Mouse (Mus musculus) brain, embryonic 14.5 days (tissue): ENCODE data around the gene Ppp1r13b. TPM values are rescaled to one million over a fixed set of nuclear protein-coding genes. Genes with fewer than 3 reads are reported as not detected.

Experiments used
- DNase-seq: peaks from one replicate; pipeline ENCODE4 v3.0.0-alpha.2; 2011; ENCODE audit warnings: low read depth
- CTCF ChIP-seq: fragments of 200-500 bp; IDR thresholded peaks from 2 replicates; pipeline ENCODE4 v1.5.1; 2012; ENCODE audit warnings: inconsistent platforms, mild to moderate bottlenecking, moderate library complexity, borderline replicate concordance; ENCODE audit not compliant: insufficient read depth, insufficient read length; ENCODE audit errors: extremely low read depth
- POLR2A ChIP-seq: fragments of 200-500 bp; IDR thresholded peaks from 2 replicates; pipeline ENCODE4 v1.6.1; 2012; ENCODE audit warnings: mild to moderate bottlenecking, inconsistent platforms, borderline replicate concordance; ENCODE audit not compliant: poor library complexity, insufficient read depth, insufficient read length, severe bottlenecking; ENCODE audit errors: extremely low read depth
- polyA plus RNA-seq: library from polyadenylated mRNA; depleted of rRNA; stranded (reverse); fragments of >200 nt; gene quantifications from 2 replicates; pipeline ENCODE4 v1.2.3, GENCODE M21; 2012

Gene Ppp1r13b
- polyA plus RNA-seq, 1 experiment = 35.7 TPM

- DNase-seq = no peak
These were observed 14.9 kb downstream of the Ppp1r13b start for GRCm38 (mm10) chr12:111892981-111893380.

DNA sequence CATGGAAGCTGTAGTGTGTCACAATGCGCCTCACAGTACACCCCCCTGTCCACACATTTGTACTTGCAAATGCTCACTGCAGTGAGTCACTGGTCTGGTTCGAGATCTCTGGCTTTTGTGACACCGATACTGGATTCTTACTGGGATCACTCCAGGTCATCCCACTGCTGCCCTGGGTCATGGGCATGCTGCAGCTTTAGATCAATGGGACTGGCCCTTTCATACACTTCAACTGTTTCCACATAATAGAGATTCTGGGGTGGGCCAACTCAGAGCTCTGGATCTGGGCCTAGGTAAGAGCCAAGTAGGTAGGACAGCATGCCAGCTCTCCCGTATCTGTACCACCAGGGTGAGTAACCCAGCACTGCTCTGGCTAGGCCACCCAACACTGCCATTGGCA is 16.1 kb downstream of the Ppp1r13b start:
- TF ChIP-seq POLR2A (no peak), CTCF (no peak)
- no peak for DNase-seq

More at GRCm38 (mm10) chr12:111892981-111893380, 14.9 kb downstream of the Ppp1r13b start:
- no peak for TF ChIP-seq CTCF
- TF ChIP-seq POLR2A = no peak

GRCm38 (mm10) chr12:111889251-111889650 is 18.7 kb downstream of the Ppp1r13b start:
- TF ChIP-seq POLR2A = no peak
- no peak for TF ChIP-seq CTCF
- DNase-seq = no peak

- no peak for TF ChIP-seq POLR2A
- TF ChIP-seq CTCF = no peak
- DNase-seq = no peak
These were observed 19.5 kb downstream of the Ppp1r13b start for GRCm38 (mm10) chr12:111888303-111888864.

DNA sequence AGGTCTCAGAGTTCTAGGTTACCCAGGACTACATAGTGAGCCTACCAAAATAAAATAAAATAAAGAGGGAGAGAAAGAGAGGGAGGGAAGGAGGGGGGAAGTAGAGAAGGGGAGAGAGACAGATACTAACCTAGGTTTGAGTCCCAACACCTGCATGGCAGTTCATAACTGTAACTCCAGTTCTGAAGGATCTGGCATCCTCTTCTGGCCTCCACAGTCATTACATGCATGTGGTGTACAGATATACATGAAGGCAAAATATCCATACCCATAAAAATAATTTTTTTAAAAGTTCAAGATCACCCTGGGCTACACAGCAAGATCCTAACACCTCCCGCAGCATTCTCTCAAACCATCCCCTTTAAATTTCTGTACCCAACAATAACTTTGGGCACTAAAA is 20.9 kb downstream of the Ppp1r13b start:
- DNase-seq = no peak
- TF ChIP-seq POLR2A = no peak

GRCm38 (mm10) chr12:111882852-111883251 is 25.1 kb downstream of the Ppp1r13b start:
- TF ChIP-seq CTCF (no peak), POLR2A (no peak)
- DNase-seq = no peak

DNA sequence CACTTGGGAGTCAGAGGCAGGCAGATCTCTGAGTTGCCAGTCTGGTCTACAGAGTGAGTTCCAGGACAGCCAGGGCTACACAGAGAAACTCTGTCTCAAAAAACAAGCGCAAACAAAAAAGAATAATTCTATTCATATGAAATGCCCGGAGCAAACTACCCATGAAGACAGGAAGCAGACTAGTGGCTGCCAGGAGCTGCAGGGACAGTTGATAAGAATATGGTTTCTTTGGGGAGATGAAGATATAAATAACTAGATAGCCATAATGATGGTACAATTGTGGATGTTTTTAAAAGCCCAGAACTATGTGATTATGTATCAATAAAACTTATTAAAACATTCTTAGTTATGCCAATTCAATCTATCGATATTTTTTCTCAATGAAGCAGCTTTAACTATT is 25.9 kb downstream of the Ppp1r13b start:
- TF ChIP-seq CTCF (no peak), POLR2A (no peak)
- DNase-seq = no peak

- DNase-seq = peak; percentile 88
- TF ChIP-seq POLR2A (no peak), CTCF (peak; percentile 88)
These were observed 29.7 kb downstream of the Ppp1r13b start for GRCm38 (mm10) chr12:111878213-111878612.

DNA sequence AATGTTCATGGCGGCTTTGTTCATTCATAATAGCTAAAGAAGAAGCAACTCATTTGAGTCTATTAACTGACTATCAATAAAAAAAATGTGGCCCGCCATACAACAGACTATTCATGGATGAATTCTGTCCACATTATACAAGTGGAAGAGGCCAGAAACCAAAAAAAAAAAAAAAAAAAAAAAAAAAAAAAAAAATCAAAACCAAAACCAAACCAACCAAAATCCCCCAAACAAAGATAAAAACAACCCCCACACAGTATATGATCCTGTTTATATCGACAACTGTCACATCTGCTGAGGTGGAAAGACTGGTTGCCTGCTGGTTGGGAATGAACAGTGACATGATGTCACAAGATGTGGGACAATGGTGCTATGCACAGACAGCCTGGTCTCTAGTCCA is 32.4 kb downstream of the Ppp1r13b start:
- TF ChIP-seq CTCF = no peak
- TF ChIP-seq POLR2A = no peak
- no peak for DNase-seq

- DNase-seq = no peak
- TF ChIP-seq CTCF (no peak), POLR2A (no peak)
These were observed 33.2 kb downstream of the Ppp1r13b start for GRCm38 (mm10) chr12:111874601-111875140.

DNA sequence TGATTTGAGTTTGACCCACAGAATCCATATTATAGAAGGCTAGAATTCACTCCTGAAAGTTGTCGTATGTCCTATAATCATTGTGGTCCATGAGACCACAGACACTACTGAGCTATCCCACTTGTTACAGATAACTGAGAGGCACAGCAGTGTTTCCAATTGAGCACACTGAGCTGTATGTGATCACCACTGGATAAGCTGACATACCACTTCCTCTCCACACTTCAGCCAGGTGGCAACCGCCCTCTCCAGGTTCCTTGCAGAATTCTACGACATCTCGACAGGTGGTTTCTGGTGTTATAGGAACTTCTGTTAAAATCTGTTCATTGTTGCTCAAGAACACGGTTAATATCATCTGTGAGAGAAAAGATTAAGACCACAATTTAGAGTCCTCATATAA is 35.8 kb downstream of the Ppp1r13b start:
- TF ChIP-seq CTCF (no peak), POLR2A (no peak)
- no peak for DNase-seq

- TF ChIP-seq POLR2A = no peak
- TF ChIP-seq CTCF = no peak
- DNase-seq = no peak
These were observed 37.1 kb downstream of the Ppp1r13b start for GRCm38 (mm10) chr12:111870811-111871210.
